Mouse (Mus musculus): ENCODE results near the gene Arhgap19. TPM values are rescaled to one million over a fixed set of nuclear protein-coding genes. Genes with fewer than 3 reads are reported as not detected.
A peak's percentile ranks its signal among the peaks of the same experiment; 100 is the strongest.
"Not testable (repeated sequence)": the region's sequence is repeated elsewhere in the genome, so short reads cannot be mapped to it uniquely, and the experiment has no call there.

The Arhgap19 gene
- 4.8 and 8.5 TPM in 2 replicates for polyA plus RNA-seq (2012; rRNA removed)

- Histone ChIP-seq H3K36me3 (ENCODE audit: control insufficient read depth, insufficient read depth, low read length) (no peaks in the 10 kb centered on the region), H3K4me3 (ENCODE audit: extremely low read depth, insufficient read depth, insufficient read length) (peak within 1 kb of the TSS; percentile 97), H3K27ac (ENCODE audit: insufficient read depth, low read length) (peak within 1 kb of the TSS; percentile 26), H3K27me3 (ENCODE audit: control insufficient read depth, insufficient read depth, low read length) (no peaks in the 10 kb centered on the region), H3K4me1 (ENCODE audit: control insufficient read depth, insufficient read depth, insufficient read length) (no peaks in the 10 kb centered on the region; the same call in 1 of the 2 replicates)
- 1% methylated on average over 48 of the region's 48 CpGs for WGBS
- TF ChIP-seq CTCF (IDR thresholded peaks at IDR 0.05; ENCODE audit: extremely low read depth, insufficient read depth, insufficient read length, insufficient replicate concordance) (no peak), POLR2A (IDR thresholded peaks at IDR 0.05; ENCODE audit: low read depth, low read length) (peak; percentile 27; the same call in 1 of the 2 replicates)
- DNase-seq (ENCODE audit: low read depth in 1 of 2, low spot score in 2 of 2) = peak; percentile 87 to 90
Observed at GRCm38 (mm10) chr19:41801742-41802369, at the start of gene Arhgap19. Gene Arhgap19, minus strand, starts transcription at chr19:41802047.

- DNase-seq (ENCODE audit: low read depth in 1 of 2, low spot score in 2 of 2) = no peak
- Histone ChIP-seq H3K4me3 (ENCODE audit: extremely low read depth, insufficient read depth, insufficient read length) (no peak overlapping the region), H3K36me3 (ENCODE audit: control insufficient read depth, insufficient read depth, low read length) (no peaks in the 10 kb centered on the region), H3K27me3 (ENCODE audit: control insufficient read depth, insufficient read depth, low read length) (peaks cover 3% of the 10 kb centered on the region; the same call in 1 of the 2 replicates), H3K4me1 (ENCODE audit: control insufficient read depth, insufficient read depth, insufficient read length) (peaks cover 12% of the 10 kb centered on the region; the same call in 1 of the 2 replicates), H3K27ac (ENCODE audit: insufficient read depth, low read length) (peak overlapping the region; percentile 59)
- TF ChIP-seq POLR2A (IDR thresholded peaks at IDR 0.05; ENCODE audit: low read depth, low read length) = no peak
- TF ChIP-seq CTCF (IDR thresholded peaks at IDR 0.05; ENCODE audit: extremely low read depth, insufficient read depth, insufficient read length, insufficient replicate concordance) = no peak
- 40% methylated on average over 14 of the region's 14 CpGs for WGBS
Observed at GRCm38 (mm10) chr19:41850719-41851543, 49.1 kb upstream of the Arhgap19 start.

GRCm38 (mm10) chr19:41850021-41850718, 48.3 kb upstream of the Arhgap19 start:
- Histone ChIP-seq H3K27ac (ENCODE audit: insufficient read depth, low read length) (no peak overlapping the region), H3K4me1 (ENCODE audit: control insufficient read depth, insufficient read depth, insufficient read length) (peaks cover 12% of the 10 kb centered on the region; the same call in 1 of the 2 replicates), H3K4me3 (ENCODE audit: extremely low read depth, insufficient read depth, insufficient read length) (no peak overlapping the region; the same call in 1 of the 2 replicates), H3K27me3 (ENCODE audit: control insufficient read depth, insufficient read depth, low read length) (peaks cover 3% of the 10 kb centered on the region; the same call in 1 of the 2 replicates), H3K36me3 (ENCODE audit: control insufficient read depth, insufficient read depth, low read length) (no peaks in the 10 kb centered on the region)
- no peak for DNase-seq (ENCODE audit: low read depth in 1 of 2, low spot score in 2 of 2)
- TF ChIP-seq CTCF (IDR thresholded peaks at IDR 0.05; ENCODE audit: extremely low read depth, insufficient read depth, insufficient read length, insufficient replicate concordance) (no peak), POLR2A (IDR thresholded peaks at IDR 0.05; ENCODE audit: low read depth, low read length) (no peak)
- 78% methylated on average over 6 of the region's 6 CpGs for WGBS

- Histone ChIP-seq H3K4me1 (ENCODE audit: control insufficient read depth, insufficient read depth, insufficient read length) (peaks cover 12% of the 10 kb centered on the region; the same call in 1 of the 2 replicates), H3K4me3 (ENCODE audit: extremely low read depth, insufficient read depth, insufficient read length) (peak within 1 kb of the TSS; percentile 63), H3K27ac (ENCODE audit: insufficient read depth, low read length) (peak within 1 kb of the TSS; percentile 97), H3K27me3 (ENCODE audit: control insufficient read depth, insufficient read depth, low read length) (peaks cover 3% of the 10 kb centered on the region; the same call in 1 of the 2 replicates), H3K36me3 (ENCODE audit: control insufficient read depth, insufficient read depth, low read length) (no peaks in the 10 kb centered on the region)
- DNase-seq (ENCODE audit: low read depth in 1 of 2, low spot score in 2 of 2) = peak; percentile 85
- TF ChIP-seq CTCF (IDR thresholded peaks at IDR 0.05; ENCODE audit: extremely low read depth, insufficient read depth, insufficient read length, insufficient replicate concordance) = no peak
- TF ChIP-seq POLR2A (IDR thresholded peaks at IDR 0.05; ENCODE audit: low read depth, low read length) = no peak
- WGBS = under 1% methylated on average over 72 of the region's 72 CpGs
Observed at GRCm38 (mm10) chr19:41847992-41848851, 46.4 kb upstream of the Arhgap19 start, which contains the start of gene Frat2. Gene Frat2, minus strand, starts transcription at chr19:41848132.

GRCm38 (mm10) chr19:41847614-41847991, 45.8 kb upstream of the Arhgap19 start:
- H3K27me3 ChIP-seq (ENCODE audit: control insufficient read depth, insufficient read depth, low read length); H3K36me3 ChIP-seq (ENCODE audit: control insufficient read depth, insufficient read depth, low read length); DNase-seq (ENCODE audit: low read depth in 1 of 2, low spot score in 2 of 2): not testable (repeated sequence)
- WGBS = under 1% methylated on average over 51 of the region's 53 CpGs
- peak overlapping the region; percentile 97 for H3K27ac ChIP-seq (ENCODE audit: insufficient read depth, low read length)
- H3K4me1 ChIP-seq (ENCODE audit: control insufficient read depth, insufficient read depth, insufficient read length) = peaks cover 12% of the 10 kb centered on the region; the same call in 1 of the 2 replicates
- peak overlapping the region; percentile 63 for H3K4me3 ChIP-seq (ENCODE audit: extremely low read depth, insufficient read depth, insufficient read length)

Data from spleen, adult 2 months (tissue).